Mouse (Mus musculus) Patski (cell line): ENCODE data around the gene Eno1. TPM values are rescaled to one million over a fixed set of nuclear protein-coding genes. Genes with fewer than 3 reads are reported as not detected.

Source experiments
- ATAC-seq: fragments of 100-300 bp; one replicate; pipeline ENCODE4 v1.8.0; 2021
- CTCF ChIA-PET: fragments of 350-600 bp; sonication (Branson Sonifier 250); formaldehyde crosslinking; loops from one replicate; lab custom pipeline; 2022; ENCODE audit warnings: inconsistent platforms; lab: Charles Lee
- POLR2A ChIA-PET: fragments of 350-600 bp; sonication (Branson Sonifier 250); formaldehyde crosslinking; loops from one replicate; lab custom pipeline; 2022; ENCODE audit warnings: antibody characterized with exemption, inconsistent platforms; lab: Charles Lee
- DNase-seq: peaks from one replicate; pipeline ENCODE4 v3.0.0-alpha.2; 2011; ENCODE audit warnings: low read depth, low spot score
- H3K27me3 ChIP-seq: fragments of 371-371 bp; one replicate; pipeline ENCODE4 v1.5.1; 2021
- CTCF ChIP-seq: fragments of 100-300 bp; IDR thresholded peaks from one replicate; pipeline ENCODE4 v1.5.1; 2021
- in situ Hi-C: fragments of 300-500 bp; cut with MboI; formaldehyde crosslinking; loops from 3 replicates; pipeline ENCODE4 v1.11.1; 2018; ENCODE audit warnings: low pct_unique_long_range_greater_than_20kb, mixed read lengths
- polyA plus RNA-seq: library from polyadenylated mRNA; unstranded; gene quantifications from one replicate; pipeline ENCODE4 v1.2.3, GENCODE M21; 2021

The Eno1 gene
- polyA plus RNA-seq, 1 experiment from 2014 or later = 47.1 TPM

DNA sequence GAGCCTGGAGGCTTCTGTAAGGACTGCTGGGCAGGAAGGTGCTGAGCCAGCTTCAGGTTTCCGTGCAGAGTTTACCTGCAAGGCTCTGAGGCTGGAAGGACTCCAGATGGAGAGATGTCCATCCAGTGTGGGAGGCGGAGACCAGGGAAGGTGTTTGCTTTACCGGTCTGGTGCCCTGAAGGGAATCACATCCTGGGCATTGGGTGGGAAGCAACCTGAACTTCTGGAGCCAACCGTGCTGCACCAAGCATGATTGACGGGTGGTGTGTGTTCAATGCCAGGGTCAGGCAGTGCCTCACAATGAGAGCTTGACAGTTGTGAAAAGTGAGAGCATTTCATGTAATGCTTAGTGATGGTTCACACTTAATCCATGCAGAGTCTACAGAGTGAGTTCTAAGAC lies 12.4 kb downstream of the Eno1 start:
- POLR2A ChIA-PET = interaction anchor here (1.1 kb wide), 1 partner anchor 10 kb away, joined by 5 read pairs; no protein-coding TSS in a partner anchor

DNA sequence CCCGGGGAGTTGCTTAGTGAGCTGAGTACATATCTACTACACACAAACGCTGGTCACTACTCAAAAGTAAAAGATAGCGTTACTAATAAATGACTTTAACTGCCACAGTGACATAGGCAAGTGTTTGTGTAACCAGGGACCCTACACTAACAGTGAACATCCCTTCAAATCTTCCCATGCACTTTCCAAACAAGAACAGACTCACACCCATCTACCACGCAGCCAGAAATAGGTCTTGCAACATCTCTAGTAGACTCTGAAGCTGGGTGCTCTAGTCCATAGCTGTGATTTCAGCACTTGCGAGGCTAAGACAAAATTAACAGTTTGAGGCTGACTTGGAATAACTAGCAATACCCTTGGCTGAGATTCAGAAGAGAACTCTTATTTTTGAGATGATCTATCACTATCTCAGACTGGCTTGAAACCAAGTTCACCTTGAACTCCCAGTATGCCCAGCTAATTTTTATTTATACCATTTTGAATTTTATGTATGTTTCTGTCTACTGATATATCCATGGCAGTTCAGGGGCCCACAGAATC lies 13.3 kb downstream of the Eno1 start:
- in situ Hi-C loops = no loop called here
- DNase-seq = no peak
- H3K27me3 ChIP-seq = no peaks in the 10 kb centered on the region
- TF ChIP-seq CTCF = no peak
- CTCF ChIA-PET = interaction anchor here (1.6 to 2.2 kb wide), 2 partner anchors 10 to 11 kb away, joined by 3 to 8 read pairs; no protein-coding TSS in a partner anchor
- POLR2A ChIA-PET = interaction anchor here (0.8 to 1.4 kb wide), 3 partner anchors 11 to 15 kb away, joined by 3 to 7 read pairs (median 5); no protein-coding TSS in a partner anchor
- no peak for ATAC-seq

More for the DNA sequence above, 12.4 kb downstream of the Eno1 start:
- CTCF ChIA-PET = interaction anchor here (0.7 to 2.2 kb wide), 6 partner anchors 9 to 240 kb away, joined by 3 to 8 read pairs (median 4); no protein-coding TSS in a partner anchor
- TF ChIP-seq CTCF = no peak
- H3K27me3 ChIP-seq = no peaks in the 10 kb centered on the region
- ATAC-seq (no peak), DNase-seq (no peak)
- in situ Hi-C loops = no loop called here

DNA sequence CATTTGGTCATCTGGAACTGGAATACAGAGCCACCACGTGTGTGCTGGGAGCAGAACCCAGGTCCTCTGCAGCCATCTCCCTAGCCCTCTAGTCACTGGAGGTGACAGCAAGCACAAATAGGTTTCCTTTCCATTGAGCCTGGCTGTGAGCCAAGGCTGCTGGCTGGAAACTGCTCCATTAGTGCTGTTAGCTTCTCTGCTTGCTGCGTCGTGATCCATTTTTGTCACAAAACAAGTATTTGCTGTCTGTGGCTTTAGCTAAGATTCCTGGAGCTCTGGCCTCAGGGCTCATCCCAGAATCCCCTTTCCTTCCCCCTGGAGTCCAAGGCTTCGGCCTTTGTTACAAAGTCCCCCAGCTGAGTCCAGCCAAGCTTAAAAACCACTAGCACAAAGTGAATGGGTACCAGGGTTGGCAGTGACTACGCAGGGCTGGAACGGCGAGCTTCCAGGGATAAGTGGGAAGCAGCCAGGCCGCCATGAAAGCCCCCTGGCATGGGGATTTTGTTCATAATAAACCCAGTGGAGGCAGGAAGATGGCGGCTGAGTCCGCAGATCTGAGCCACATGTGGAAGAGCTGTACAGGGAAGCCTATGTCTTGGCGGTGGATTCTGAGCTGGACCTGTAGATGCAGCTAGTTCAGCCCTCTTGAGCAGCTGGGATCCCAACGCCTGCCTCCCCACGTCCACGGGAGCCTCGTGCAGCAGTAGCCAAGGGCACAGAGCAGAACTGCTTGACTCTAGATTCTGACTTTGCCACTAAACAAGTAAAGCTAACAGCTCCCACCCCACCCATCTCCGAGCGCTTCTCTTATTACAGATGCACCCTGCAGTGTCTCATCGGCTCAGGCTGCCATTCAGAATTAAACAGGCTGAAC lies 14.3 kb downstream of the Eno1 start:
- no peaks in the 10 kb centered on the region for H3K27me3 ChIP-seq
- ChIA-PET POLR2A (interaction anchor here (1.0 to 1.4 kb wide), 2 partner anchors 11 to 15 kb away, joined by 4 to 7 read pairs; no protein-coding TSS in a partner anchor), CTCF (interaction anchor here (1.6 to 2.2 kb wide), 2 partner anchors 10 to 11 kb away, joined by 3 to 8 read pairs; no protein-coding TSS in a partner anchor)
- DNase-seq (peak; percentile 89), ATAC-seq (peak; percentile 75)
- in situ Hi-C loops = no loop called here
- TF ChIP-seq CTCF = no peak

DNA sequence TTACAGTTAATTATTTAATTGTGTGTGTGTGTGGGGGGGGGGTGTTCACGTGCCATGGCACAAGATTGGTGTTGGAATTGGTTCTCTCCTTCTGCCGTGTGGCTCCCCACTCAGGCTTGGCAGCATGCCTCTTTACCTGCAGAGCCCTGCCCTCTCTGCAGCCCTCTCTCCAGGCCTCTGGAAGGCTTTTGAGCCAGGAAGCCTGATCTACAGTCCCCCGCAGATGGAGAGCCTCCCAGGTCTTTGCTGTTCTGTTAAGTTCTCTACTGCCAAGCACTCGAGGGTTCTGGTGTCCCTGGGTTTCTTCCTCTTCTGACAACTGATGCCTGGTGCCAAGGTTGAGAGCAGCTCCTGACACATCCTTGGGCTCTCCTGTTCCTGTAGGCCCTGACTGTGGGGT lies 17.9 kb downstream of the Eno1 start:
- TF ChIP-seq CTCF = no peak
- H3K27me3 ChIP-seq = no peaks in the 10 kb centered on the region
- ChIA-PET CTCF (no interaction called here), POLR2A (no interaction called here)
- in situ Hi-C loops = no loop called here
- DNase-seq (no peak), ATAC-seq (no peak)

DNA sequence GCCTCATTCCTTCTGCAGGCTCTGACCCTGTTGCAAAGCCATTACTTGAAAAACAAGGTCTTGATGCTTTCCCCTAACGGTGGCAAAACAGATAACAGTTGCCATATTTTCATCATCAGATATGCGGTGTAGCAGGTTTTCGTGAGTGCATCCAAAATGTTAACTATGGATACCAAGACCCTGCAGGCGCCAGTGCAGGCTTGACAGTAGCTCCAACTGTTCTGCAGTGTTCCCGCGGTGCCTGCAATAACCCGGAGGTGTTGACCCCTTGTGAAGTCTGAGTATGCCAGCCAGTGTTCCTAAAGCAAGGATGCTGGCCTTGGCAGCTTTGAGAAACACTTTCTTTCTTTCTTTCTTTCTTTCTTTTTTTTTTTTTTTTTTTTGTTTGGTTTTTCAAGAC lies 18.7 kb downstream of the Eno1 start:
- no peaks in the 10 kb centered on the region for H3K27me3 ChIP-seq
- TF ChIP-seq CTCF = no peak
- DNase-seq = no peak
- no peak for ATAC-seq
- ChIA-PET CTCF (interaction anchor here (0.8 kb wide), 1 partner anchor 15 kb away, joined by 3 read pairs; no protein-coding TSS in a partner anchor), POLR2A (interaction anchor here (0.6 kb wide), 1 partner anchor 20 kb away, joined by 3 read pairs; no protein-coding TSS in a partner anchor)
- in situ Hi-C loops = loop anchor here (5.0 kb wide), 2 partner anchors 87 to 362 kb away; no protein-coding TSS in a partner anchor

DNA sequence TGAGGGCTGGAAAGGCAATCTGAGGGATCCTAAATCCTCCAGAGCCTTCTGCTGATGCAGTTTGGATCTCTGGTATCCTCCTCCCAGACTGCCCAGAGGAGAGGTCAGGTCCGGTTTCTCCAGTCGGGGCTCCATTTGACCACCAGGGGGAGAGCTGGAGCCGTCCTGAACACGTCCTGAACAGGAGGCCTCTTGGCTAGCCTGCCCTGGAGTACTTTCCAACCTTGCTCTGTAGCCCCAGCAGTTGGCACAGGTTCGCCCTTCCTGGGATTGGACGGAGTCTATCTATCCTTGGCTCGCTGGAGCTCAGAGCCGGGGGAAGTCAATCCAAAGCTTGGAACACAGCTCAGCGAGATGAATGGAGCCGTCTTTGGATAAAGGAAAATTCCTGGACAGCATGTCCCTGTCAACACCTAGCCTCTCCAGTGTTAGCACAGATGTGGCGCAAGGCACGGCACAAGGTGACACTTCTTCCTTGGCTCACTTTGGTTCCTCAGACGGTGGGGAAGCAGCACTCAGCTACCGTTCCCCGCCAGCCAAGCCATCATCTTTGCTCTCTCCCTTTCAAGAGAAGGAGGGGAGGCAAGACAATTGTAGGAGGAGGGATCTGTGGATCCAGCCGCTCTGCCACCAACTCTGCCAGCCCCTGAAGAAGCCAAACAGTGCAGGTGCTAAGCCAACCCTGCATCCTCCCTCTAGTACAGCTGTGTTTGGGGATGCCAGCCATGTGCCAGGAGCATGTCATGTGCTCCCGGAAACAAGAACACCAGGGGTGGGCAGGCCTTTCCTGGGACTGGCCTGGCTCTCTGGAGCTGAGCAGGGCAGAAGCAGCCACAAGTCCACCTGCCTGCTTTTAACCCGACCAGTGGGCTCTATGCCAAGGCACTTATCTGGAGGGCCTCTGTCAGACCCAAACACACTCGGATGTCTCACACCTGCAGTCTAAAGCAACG lies 21.0 kb downstream of the Eno1 start:
- ATAC-seq = no peak
- in situ Hi-C loops = loop anchor here (5.0 kb wide), 2 partner anchors 85 to 360 kb away; no protein-coding TSS in a partner anchor
- CTCF ChIA-PET = interaction anchor here (0.7 to 1.4 kb wide), 6 partner anchors 9 to 208 kb away, joined by 3 to 5 read pairs (median 4); no protein-coding TSS in a partner anchor

DNA sequence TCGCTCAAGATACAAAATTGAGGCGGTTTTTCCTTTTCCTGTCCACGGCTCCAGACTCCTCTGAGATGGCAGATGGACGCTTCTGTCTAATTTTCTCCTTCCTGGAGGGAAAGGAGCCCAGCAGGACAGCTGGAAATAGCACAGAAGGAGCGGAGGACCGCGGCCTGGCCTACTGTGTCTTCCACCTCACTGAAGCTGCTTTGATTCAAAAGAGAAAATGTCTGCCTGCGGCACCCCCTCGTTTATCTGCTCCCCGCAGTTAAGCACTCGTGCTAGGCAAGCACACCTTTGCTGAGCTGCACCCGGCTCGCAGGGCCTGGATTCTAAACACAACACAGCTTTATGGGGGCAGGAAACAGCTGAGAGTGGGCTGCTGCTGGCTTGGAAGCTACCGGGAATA lies 21.9 kb downstream of the Eno1 start:
- CTCF ChIA-PET = interaction anchor here (1.4 kb wide), 1 partner anchor 10 kb away, joined by 4 read pairs; no protein-coding TSS in a partner anchor
- no peaks in the 10 kb centered on the region for H3K27me3 ChIP-seq
- POLR2A ChIA-PET = interaction anchor here (1.1 kb wide), 1 partner anchor 23 kb away, joined by 7 read pairs; the partner anchor contains the start of gene Rere
- DNase-seq (no peak), ATAC-seq (no peak)
- in situ Hi-C loops = loop anchor here (5.0 kb wide), 2 partner anchors 84 to 359 kb away; no protein-coding TSS in a partner anchor
- no peak for TF ChIP-seq CTCF

More for the DNA sequence above, 21.0 kb downstream of the Eno1 start:
- TF ChIP-seq CTCF = peak; percentile 76
- no peaks in the 10 kb centered on the region for H3K27me3 ChIP-seq
- no peak for DNase-seq
- POLR2A ChIA-PET = interaction anchor here (0.5 to 1.1 kb wide), 2 partner anchors 23 to 25 kb away, joined by 3 to 7 read pairs; partner anchors contain the start of gene Rere

DNA sequence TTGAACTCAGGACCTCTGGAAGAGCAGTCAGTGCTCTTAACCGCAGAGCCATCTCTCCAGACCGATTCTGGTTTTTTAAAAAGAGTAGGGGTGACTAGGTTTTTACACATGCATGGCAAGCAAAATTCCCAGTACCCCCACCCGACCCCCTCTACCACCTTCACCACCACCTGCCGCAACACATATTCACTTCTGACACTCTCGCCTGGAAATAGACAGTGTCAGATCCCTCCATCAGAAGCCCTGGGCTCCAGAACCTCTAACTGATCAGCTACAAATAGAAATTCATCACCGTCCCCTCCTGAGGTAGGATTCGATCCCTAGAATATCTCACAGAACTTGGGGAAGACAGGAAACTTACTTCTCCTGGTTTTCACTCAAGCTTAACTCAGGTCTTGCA lies 23.1 kb downstream of the Eno1 start:
- ChIA-PET POLR2A (interaction anchor here (0.6 kb wide), 1 partner anchor 20 kb away, joined by 3 read pairs; no protein-coding TSS in a partner anchor), CTCF (interaction anchor here (1.4 to 1.9 kb wide), 2 partner anchors 10 to 20 kb away, joined by 3 to 7 read pairs; no protein-coding TSS in a partner anchor)
- no peak for ATAC-seq
- no peak for TF ChIP-seq CTCF
- DNase-seq = no peak
- in situ Hi-C loops = loop anchor here (5.0 kb wide), 2 partner anchors 83 to 358 kb away; no protein-coding TSS in a partner anchor
- no peaks in the 10 kb centered on the region for H3K27me3 ChIP-seq

DNA sequence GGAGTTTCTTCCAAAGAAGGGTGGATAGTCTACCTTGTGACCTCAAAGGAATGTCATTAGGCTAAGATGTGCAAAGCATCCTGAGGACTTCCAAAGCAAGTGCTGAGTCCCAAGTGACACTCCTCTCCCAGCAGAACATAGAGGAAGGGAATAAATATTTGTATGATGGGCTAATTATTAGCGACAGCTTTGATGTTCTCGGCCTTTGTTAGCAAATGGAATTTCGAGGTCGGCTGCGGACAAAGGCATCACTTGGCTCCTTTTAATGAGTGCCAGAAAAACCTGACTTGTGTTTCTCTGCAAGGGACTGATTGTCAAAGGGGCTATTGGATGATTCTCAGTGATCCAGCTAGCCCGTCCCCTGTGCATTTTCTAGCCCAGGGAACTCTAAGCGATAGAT lies 23.6 kb downstream of the Eno1 start:
- CTCF ChIA-PET = interaction anchor here (1.4 to 1.9 kb wide), 3 partner anchors 9 to 20 kb away, joined by 3 to 7 read pairs (median 3); no protein-coding TSS in a partner anchor
- POLR2A ChIA-PET = no interaction called here

More for the DNA sequence above, 23.6 kb downstream of the Eno1 start:
- no peaks in the 10 kb centered on the region for H3K27me3 ChIP-seq
- in situ Hi-C loops = loop anchor here (5.0 kb wide), 1 partner anchor 207 kb away; no protein-coding TSS in a partner anchor
- TF ChIP-seq CTCF = no peak
- DNase-seq = no peak
- no peak for ATAC-seq
